Mouse (Mus musculus): ENCODE results near the gene Gfap.

- TF ChIP-seq GATA1 (IDR thresholded peaks at IDR 0.05; ENCODE audit: low read length): no peak
- TF ChIP-seq TAL1 (IDR thresholded peaks at IDR 0.05; ENCODE audit: low read length): no peak
Observed at GRCm38 (mm10) chr11:102881314-102882198, 19.2 kb downstream of the Gfap start.

All from erythroblast, embryonic 14.5 days (primary cell).